Mouse (Mus musculus) embryonic fibroblast, embryonic 13.5 days (primary cell): ENCODE results near the gene Olfr710. TPM values are rescaled to one million over a fixed set of nuclear protein-coding genes. Genes with fewer than 3 reads are reported as not detected.
"Not testable (repeated sequence)": the region's sequence is repeated elsewhere in the genome, so short reads cannot be mapped to it uniquely, and the experiment has no call there.

Source experiments
- H3K27ac ChIP-seq: 2 replicates; pipeline ENCODE4 v1.5.1; 2012; ENCODE audit warnings: low read length, control low read depth, inconsistent platforms; ENCODE audit not compliant: insufficient read depth
- H3K4me1 ChIP-seq: 2 replicates; pipeline ENCODE4 v1.6.1; 2011; ENCODE audit warnings: low read length; ENCODE audit not compliant: control insufficient read depth, insufficient read depth
- H3K4me3 ChIP-seq: 2 replicates; pipeline ENCODE4 v1.5.1; 2011; ENCODE audit warnings: mild to moderate bottlenecking, control low read depth, low read length; ENCODE audit not compliant: insufficient read depth
- CTCF ChIP-seq: IDR thresholded peaks from 2 replicates; pipeline ENCODE4 v1.5.1; 2011; ENCODE audit warnings: mild to moderate bottlenecking, control low read depth, low read length, moderate library complexity, borderline replicate concordance; ENCODE audit not compliant: insufficient read depth
- POLR2A ChIP-seq: IDR thresholded peaks from 2 replicates; pipeline ENCODE4 v1.6.1; 2011; ENCODE audit warnings: low read depth, mild to moderate bottlenecking, control low read depth, low read length, moderate library complexity
- polyA plus RNA-seq: library from polyadenylated mRNA; stranded (reverse); fragments of >200 nt; gene quantifications from 2 replicates; pipeline ENCODE4 v1.2.4, GENCODE M21; 2011; ENCODE audit warnings: low read depth; ENCODE audit not compliant: missing spikeins, insufficient read length

Gene Olfr710
- not detected in 2 replicates for polyA plus RNA-seq

- no peak within 1 kb of the TSS for H3K27ac ChIP-seq
- no peak within 1 kb of the TSS for H3K4me3 ChIP-seq
- H3K4me1 ChIP-seq = no peaks in the 10 kb centered on the region
- TF ChIP-seq POLR2A (no peak), CTCF (no peak)
Observed at GRCm38 (mm10) chr7:106948212-106948611, at the start of gene Olfr710. Gene Olfr710 (minus strand): TSS chr7:106948312.

- Histone ChIP-seq H3K4me3 (no peak overlapping the region), H3K4me1 (no peaks in the 10 kb centered on the region), H3K27ac (no peak overlapping the region)
- TF ChIP-seq CTCF (no peak), POLR2A (no peak)
Observed at GRCm38 (mm10) chr7:106985236-106985635, 37.1 kb upstream of the Olfr710 start.

GRCm38 (mm10) chr7:106975353-106975752, 27.2 kb upstream of the Olfr710 start, which contains the start of gene Olfr711:
Gene Olfr711 (minus strand): TSS chr7:106975453.
- H3K4me3 ChIP-seq = no peak within 1 kb of the TSS
- H3K4me1 ChIP-seq = no peaks in the 10 kb centered on the region
- H3K27ac ChIP-seq = no peak within 1 kb of the TSS
- TF ChIP-seq POLR2A (no peak), CTCF (no peak)

DNA sequence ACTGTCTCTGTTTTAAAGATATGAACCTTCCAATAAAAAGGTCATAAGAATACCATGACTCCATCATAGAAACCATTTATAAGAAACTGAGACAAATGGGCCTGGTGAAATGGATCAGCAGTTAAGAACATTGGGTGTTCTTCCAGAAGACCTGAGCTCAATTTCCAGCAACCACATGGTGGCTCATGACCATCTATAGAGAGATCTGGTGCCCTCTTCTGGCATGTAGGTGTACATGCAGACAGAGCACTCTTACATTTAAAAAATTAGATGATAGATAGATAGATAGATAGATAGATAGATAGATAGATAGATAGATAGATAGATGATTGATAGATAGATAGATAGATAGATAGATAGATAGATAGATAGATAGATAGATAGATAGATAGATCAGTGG, 19.4 kb upstream of the Olfr710 start:
- not testable (repeated sequence) for H3K4me3 ChIP-seq, H3K27ac ChIP-seq, H3K4me1 ChIP-seq

GRCm38 (mm10) chr7:106963837-106964236, 15.7 kb upstream of the Olfr710 start, which contains the start of gene Olfr6:
Gene Olfr6 (minus strand): TSS chr7:106963937.
- H3K27ac ChIP-seq = no peak within 1 kb of the TSS
- H3K4me3 ChIP-seq = no peak within 1 kb of the TSS
- no peaks in the 10 kb centered on the region for H3K4me1 ChIP-seq
- TF ChIP-seq CTCF (no peak), POLR2A (no peak)

- no peak for TF ChIP-seq POLR2A
- TF ChIP-seq CTCF = no peak
Observed at GRCm38 (mm10) chr7:106932119-106932518, 16.0 kb downstream of the Olfr710 start, which contains the start of gene Olfr709-ps1. Gene Olfr709-ps1 (minus strand): TSS chr7:106932219.

GRCm38 (mm10) chr7:106920961-106921360, 27.2 kb downstream of the Olfr710 start:
- not testable (repeated sequence) for H3K27ac ChIP-seq, H3K4me3 ChIP-seq, H3K4me1 ChIP-seq

More at GRCm38 (mm10) chr7:106932119-106932518, 16.0 kb downstream of the Olfr710 start, which contains the start of gene Olfr709-ps1:
- Histone ChIP-seq H3K4me1 (no peaks in the 10 kb centered on the region), H3K27ac (no peak within 1 kb of the TSS), H3K4me3 (no peak within 1 kb of the TSS)

DNA sequence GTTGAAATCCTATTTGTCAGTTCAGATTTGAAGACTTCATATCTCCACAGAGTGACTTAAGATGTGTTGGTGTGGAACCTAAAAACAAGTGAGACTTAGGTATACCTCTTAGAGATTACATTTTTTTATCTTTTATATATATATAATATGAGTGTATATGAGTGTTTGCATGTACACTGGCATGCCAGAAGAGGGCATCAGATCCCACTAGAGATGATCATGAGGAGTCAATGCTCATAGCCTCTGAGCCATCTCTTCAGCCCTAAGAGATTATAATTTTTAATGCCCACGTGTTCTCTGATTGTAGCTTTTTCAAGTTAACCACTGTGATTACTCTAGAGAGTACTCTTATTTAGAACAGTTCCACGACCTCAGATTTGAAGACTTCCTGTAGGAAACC, 40.4 kb downstream of the Olfr710 start, which contains the start of gene Olfr1532-ps1:
Olfr1532-ps1 (plus strand) TSS at position 326 of the 400 bp plus-strand sequence.
- no peak within 1 kb of the TSS for H3K27ac ChIP-seq
- TF ChIP-seq POLR2A (no peak), CTCF (no peak)
- H3K4me3 ChIP-seq = no peak within 1 kb of the TSS
- no peaks in the 10 kb centered on the region for H3K4me1 ChIP-seq

GRCm38 (mm10) chr7:106901141-106901540, 47.0 kb downstream of the Olfr710 start, which contains the start of gene Olfr707:
Gene Olfr707 (minus strand): TSS chr7:106901241.
- not testable (repeated sequence) for H3K4me1 ChIP-seq, H3K4me3 ChIP-seq, H3K27ac ChIP-seq

Other genes with a start within 250 kb of the Olfr710 start
- gene Olfr695, start 231.9 kb downstream of the Olfr710 start, polyA plus RNA-seq = not detected in 2 replicates
- gene Olfr697, start 205.9 kb downstream of the Olfr710 start, polyA plus RNA-seq = not detected in 2 replicates
- gene Olfr698, start 192.9 kb downstream of the Olfr710 start, polyA plus RNA-seq = not detected in 2 replicates
- gene Olfr699, start 155.1 kb downstream of the Olfr710 start, polyA plus RNA-seq = not detected in 2 replicates
- gene Olfr700, start 139.5 kb downstream of the Olfr710 start, polyA plus RNA-seq = not detected in 2 replicates
- not detected in 2 replicates for gene Olfr701, start 134.2 kb downstream of the Olfr710 start, polyA plus RNA-seq
- gene Olfr702, start 114.4 kb downstream of the Olfr710 start, polyA plus RNA-seq = not detected in 2 replicates
- not detected in 2 replicates for gene Olfr703, start 105.0 kb downstream of the Olfr710 start, polyA plus RNA-seq
- gene Olfr704, start 85.1 kb downstream of the Olfr710 start, polyA plus RNA-seq = not detected in 2 replicates
- not detected in 2 replicates for gene Olfr705, start 71.4 kb downstream of the Olfr710 start, polyA plus RNA-seq
- not detected in 2 replicates for gene Olfr706, start 60.1 kb downstream of the Olfr710 start, polyA plus RNA-seq
- gene Olfr707, start 47.1 kb downstream of the Olfr710 start, polyA plus RNA-seq = not detected in 2 replicates
- gene Olfr1532-ps1, start 40.3 kb downstream of the Olfr710 start, polyA plus RNA-seq = not detected in 2 replicates
- gene Olfr709-ps1, start 16.1 kb downstream of the Olfr710 start, polyA plus RNA-seq = not detected in 2 replicates
- gene Olfr6, start 15.6 kb upstream of the Olfr710 start, polyA plus RNA-seq = not detected in 2 replicates
- gene Olfr711, start 27.1 kb upstream of the Olfr710 start, polyA plus RNA-seq = not detected in 2 replicates
- not detected in 2 replicates for gene Olfr2, start 57.8 kb upstream of the Olfr710 start, polyA plus RNA-seq
- not detected in 2 replicates for gene Olfr713, start 82.9 kb upstream of the Olfr710 start, polyA plus RNA-seq
- gene Olfr714, start 122.7 kb upstream of the Olfr710 start, polyA plus RNA-seq = not detected in 2 replicates
- not detected in 2 replicates for gene Olfr17, start 144.9 kb upstream of the Olfr710 start, polyA plus RNA-seq
- not detected in 2 replicates for gene Olfr715b, start 162.1 kb upstream of the Olfr710 start, polyA plus RNA-seq
- gene Olfr715, start 182.8 kb upstream of the Olfr710 start, polyA plus RNA-seq = not detected in 2 replicates
- gene Olfr716, start 190.0 kb upstream of the Olfr710 start, polyA plus RNA-seq = not detected in 2 replicates
- gene Nlrp14, start 218.7 kb upstream of the Olfr710 start, polyA plus RNA-seq = not detected in 2 replicates